Mouse (Mus musculus) bone marrow, adult 2 months (tissue): ENCODE measurements around the gene Cfd.

Source experiments
- CTCF ChIP-seq: fragments of 200-500 bp; IDR thresholded peaks from 2 replicates; pipeline ENCODE4 v1.5.1; 2011; ENCODE audit warnings: low read length, control low read depth; ENCODE audit not compliant: control insufficient read depth, insufficient read depth
- POLR2A ChIP-seq: fragments of 200-500 bp; IDR thresholded peaks from 2 replicates; pipeline ENCODE4 v1.6.1; 2011; ENCODE audit warnings: low read depth, mild to moderate bottlenecking, control low read depth, low read length, borderline replicate concordance; ENCODE audit not compliant: control insufficient read depth

DNA sequence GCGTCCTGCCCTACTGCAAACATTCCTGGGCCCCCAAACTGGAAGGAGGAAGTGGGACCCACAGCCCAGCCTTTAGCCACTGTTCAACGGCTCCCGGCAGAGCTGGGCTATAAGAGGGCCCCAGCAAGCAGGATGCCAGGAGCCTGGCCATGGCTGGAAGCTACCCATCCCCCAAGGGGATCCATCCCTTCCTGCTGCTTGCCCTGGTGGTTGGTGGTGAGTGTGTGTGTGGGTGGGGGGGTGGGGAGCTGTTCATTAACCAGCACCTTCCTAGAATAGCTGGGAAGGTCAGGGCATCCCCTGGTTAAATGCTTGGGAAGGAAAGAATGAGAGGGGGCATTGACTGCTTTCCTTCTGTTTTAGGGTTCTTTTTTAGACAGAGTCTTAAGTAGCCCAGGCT, 11.1 kb upstream of the Cfd start:
- TF ChIP-seq CTCF (no peak), POLR2A (no peak)
